Mouse (Mus musculus): ENCODE measurements around the gene Agxt. TPM values are rescaled to one million over a fixed set of nuclear protein-coding genes. Genes with fewer than 3 reads are reported as not detected.

Agxt gene
- polyA plus RNA-seq (2014; fragmentation: Illumina TruSeq; extraction: RNeasy Lipid Tissue Mini Kit (QIAGEN cat#74804); ENCODE audit: low replicate concordance): not detected

GRCm38 (mm10) chr1:93135036-93135526 is at the start of gene Agxt:
Gene Agxt, plus strand, starts transcription at chr1:93135240.

GRCm38 (mm10) chr1:93101571-93102061 is 33.4 kb upstream of the Agxt start, which contains the start of gene Kif1a:
Gene Kif1a, minus strand, starts transcription at chr1:93101951.

GRCm38 (mm10) chr1:93160501-93161133 is 25.6 kb downstream of the Agxt start, which contains the start of gene 2310007B03Rik:
Gene 2310007B03Rik, minus strand, starts transcription at chr1:93160948.

GRCm38 (mm10) chr1:93168295-93168775 is 33.3 kb downstream of the Agxt start, which contains the start of gene Crocc2:
Gene Crocc2, plus strand, starts transcription at chr1:93168725.

Other genes starting within 250 kb of the Agxt start
- gene Ankmy1, start 232.3 kb upstream of the Agxt start, polyA plus RNA-seq (2014; fragmentation: Illumina TruSeq; extraction: RNeasy Lipid Tissue Mini Kit (QIAGEN cat#74804); ENCODE audit: low replicate concordance): not detected
- 2.2 TPM for gene Dusp28, start 228.3 kb upstream of the Agxt start, polyA plus RNA-seq (2014; fragmentation: Illumina TruSeq; extraction: RNeasy Lipid Tissue Mini Kit (QIAGEN cat#74804); ENCODE audit: low replicate concordance)
- 5.6 TPM for gene Rnpepl1, start 224.5 kb upstream of the Agxt start, polyA plus RNA-seq (2014; fragmentation: Illumina TruSeq; extraction: RNeasy Lipid Tissue Mini Kit (QIAGEN cat#74804); ENCODE audit: low replicate concordance)
- 2.2 TPM for gene Capn10, start 200.9 kb upstream of the Agxt start, polyA plus RNA-seq (2014; fragmentation: Illumina TruSeq; extraction: RNeasy Lipid Tissue Mini Kit (QIAGEN cat#74804); ENCODE audit: low replicate concordance)
- 7.8 TPM for gene Gpr35, start 184.4 kb upstream of the Agxt start, polyA plus RNA-seq (2014; fragmentation: Illumina TruSeq; extraction: RNeasy Lipid Tissue Mini Kit (QIAGEN cat#74804); ENCODE audit: low replicate concordance)
- not detected for gene Aqp12, start 128.9 kb upstream of the Agxt start, polyA plus RNA-seq (2014; fragmentation: Illumina TruSeq; extraction: RNeasy Lipid Tissue Mini Kit (QIAGEN cat#74804); ENCODE audit: low replicate concordance)
- gene Kif1a, start 33.3 kb upstream of the Agxt start, polyA plus RNA-seq (2014; fragmentation: Illumina TruSeq; extraction: RNeasy Lipid Tissue Mini Kit (QIAGEN cat#74804); ENCODE audit: low replicate concordance): not detected
- 2.0 TPM for gene 2310007B03Rik, start 25.7 kb downstream of the Agxt start, polyA plus RNA-seq (2014; fragmentation: Illumina TruSeq; extraction: RNeasy Lipid Tissue Mini Kit (QIAGEN cat#74804); ENCODE audit: low replicate concordance)
- not detected for gene Crocc2, start 33.5 kb downstream of the Agxt start, polyA plus RNA-seq (2014; fragmentation: Illumina TruSeq; extraction: RNeasy Lipid Tissue Mini Kit (QIAGEN cat#74804); ENCODE audit: low replicate concordance)
- gene Sned1, start 100.6 kb downstream of the Agxt start, polyA plus RNA-seq (2014; fragmentation: Illumina TruSeq; extraction: RNeasy Lipid Tissue Mini Kit (QIAGEN cat#74804); ENCODE audit: low replicate concordance): 1.4 TPM
- gene Mterf4, start 170.7 kb downstream of the Agxt start, polyA plus RNA-seq (2014; fragmentation: Illumina TruSeq; extraction: RNeasy Lipid Tissue Mini Kit (QIAGEN cat#74804); ENCODE audit: low replicate concordance): 11.3 TPM
- gene Ppp1r7, start 207.6 kb downstream of the Agxt start, polyA plus RNA-seq (2014; fragmentation: Illumina TruSeq; extraction: RNeasy Lipid Tissue Mini Kit (QIAGEN cat#74804); ENCODE audit: low replicate concordance): 78.4 TPM
- gene Pask, start 208.2 kb downstream of the Agxt start, polyA plus RNA-seq (2014; fragmentation: Illumina TruSeq; extraction: RNeasy Lipid Tissue Mini Kit (QIAGEN cat#74804); ENCODE audit: low replicate concordance): 2.2 TPM
- 22.8 TPM for gene Ano7, start 238.7 kb downstream of the Agxt start, polyA plus RNA-seq (2014; fragmentation: Illumina TruSeq; extraction: RNeasy Lipid Tissue Mini Kit (QIAGEN cat#74804); ENCODE audit: low replicate concordance)

All from small intestine, adult 10 weeks (tissue).